Mouse (Mus musculus) Patski (cell line): ENCODE results near the gene Fam208a. TPM values are rescaled to one million over a fixed set of nuclear protein-coding genes. Genes with fewer than 3 reads are reported as not detected.

Experiments used
- ATAC-seq: fragments of 100-300 bp; one replicate; pipeline ENCODE4 v1.8.0; 2021
- CTCF ChIA-PET: fragments of 350-600 bp; sonication (Branson Sonifier 250); formaldehyde crosslinking; loops from one replicate; lab custom pipeline; 2022; ENCODE audit warnings: inconsistent platforms; lab: Charles Lee
- POLR2A ChIA-PET: fragments of 350-600 bp; sonication (Branson Sonifier 250); formaldehyde crosslinking; loops from one replicate; lab custom pipeline; 2022; ENCODE audit warnings: antibody characterized with exemption, inconsistent platforms; lab: Charles Lee
- DNase-seq: peaks from one replicate; pipeline ENCODE4 v3.0.0-alpha.2; 2011; ENCODE audit warnings: low read depth, low spot score
- H3K27me3 ChIP-seq: fragments of 371-371 bp; one replicate; pipeline ENCODE4 v1.5.1; 2021
- CTCF ChIP-seq: fragments of 100-300 bp; IDR thresholded peaks from one replicate; pipeline ENCODE4 v1.5.1; 2021
- in situ Hi-C: fragments of 300-500 bp; cut with MboI; formaldehyde crosslinking; loops from 3 replicates; pipeline ENCODE4 v1.11.1; 2018; ENCODE audit warnings: low pct_unique_long_range_greater_than_20kb, mixed read lengths
- polyA plus RNA-seq: library from polyadenylated mRNA; unstranded; gene quantifications from one replicate; pipeline ENCODE4 v1.2.3, GENCODE M21; 2021

Gene Fam208a
- 11.7 TPM for polyA plus RNA-seq

DNA sequence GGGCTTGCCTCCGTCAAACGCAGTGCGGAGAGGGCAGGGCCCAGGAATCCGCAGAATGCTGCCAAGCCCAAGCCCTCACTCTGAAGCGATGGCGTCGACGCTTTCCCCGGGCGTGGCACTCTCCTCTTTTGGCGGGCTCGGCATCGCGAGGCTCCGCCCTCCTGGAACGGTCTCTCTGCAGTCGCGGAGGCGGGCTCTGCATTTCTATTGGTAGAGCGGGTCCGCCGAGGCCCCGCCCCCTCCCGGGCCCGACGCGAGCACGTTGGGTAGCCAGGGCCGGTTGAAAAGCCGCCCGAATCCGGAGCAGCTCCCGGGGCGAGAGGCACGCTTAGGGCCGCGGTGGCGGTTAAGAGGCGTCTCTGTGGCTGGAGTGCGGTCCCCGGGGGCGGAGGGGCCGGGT, at the start of gene Fam208a:
Fam208a (plus strand) TSS at position 262 of the 400 bp plus-strand sequence.
- TF ChIP-seq CTCF, result no peak
- in situ Hi-C loops, result no loop called here
- ChIA-PET CTCF (interaction anchor here (0.8 to 2.0 kb wide), 2 partner anchors 54 to 241 kb away, joined by 3 to 6 read pairs; no protein-coding TSS in a partner anchor), POLR2A (interaction anchor here (1.2 kb wide), 1 partner anchor 18 kb away, joined by 3 read pairs; no protein-coding TSS in a partner anchor)
- ATAC-seq (peak; percentile 86), DNase-seq (peak; percentile 24)
- no peaks in the 10 kb centered on the region for H3K27me3 ChIP-seq

DNA sequence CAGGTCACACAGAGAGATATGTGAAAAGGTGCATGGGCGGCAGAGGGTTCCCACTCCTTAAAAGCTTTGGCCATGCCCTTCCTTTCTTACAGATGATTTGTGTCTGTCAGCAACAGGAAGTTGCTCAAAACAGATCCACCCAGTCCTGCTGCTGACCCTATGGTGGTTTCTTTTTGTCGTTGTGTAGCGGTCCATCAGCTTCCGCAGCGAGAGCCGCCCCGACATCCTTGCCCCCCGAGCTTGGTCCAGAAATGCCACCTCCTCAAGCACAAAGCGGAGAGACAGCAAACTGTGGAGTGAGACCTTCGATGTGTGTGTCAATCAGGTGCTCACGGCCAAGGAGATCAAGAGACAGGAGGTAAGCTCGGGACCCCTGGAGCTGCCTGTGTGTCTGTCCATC, 49.2 kb upstream of the Fam208a start:
- in situ Hi-C loops, result no loop called here
- no peak for ATAC-seq
- POLR2A ChIA-PET, result no interaction called here
- no peak for TF ChIP-seq CTCF
- DNase-seq, result no peak
- CTCF ChIA-PET, result no interaction called here
- no peaks in the 10 kb centered on the region for H3K27me3 ChIP-seq

DNA sequence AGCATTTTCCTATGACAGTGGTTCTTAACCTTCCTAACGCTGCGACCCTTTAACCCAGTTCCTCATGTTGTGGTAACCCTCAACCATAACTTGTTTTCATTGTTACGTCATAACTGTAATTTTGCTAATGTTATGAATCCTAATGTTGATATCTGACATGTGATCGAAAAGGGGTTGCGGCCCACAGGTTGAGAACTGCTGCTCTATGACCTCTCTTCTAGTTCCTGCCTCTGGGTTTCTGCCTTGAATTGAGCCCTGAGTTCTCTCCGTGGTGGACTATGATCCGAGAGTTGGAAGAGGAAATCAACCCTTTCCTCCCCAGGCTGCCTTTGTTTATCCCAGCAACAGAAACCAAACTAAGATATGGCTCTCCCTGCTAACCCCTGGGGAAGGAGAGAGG, 47.2 kb upstream of the Fam208a start:
- ChIA-PET POLR2A (no interaction called here), CTCF (no interaction called here)
- in situ Hi-C loops, result no loop called here
- no peaks in the 10 kb centered on the region for H3K27me3 ChIP-seq
- no peak for TF ChIP-seq CTCF
- ATAC-seq (no peak), DNase-seq (no peak)

DNA sequence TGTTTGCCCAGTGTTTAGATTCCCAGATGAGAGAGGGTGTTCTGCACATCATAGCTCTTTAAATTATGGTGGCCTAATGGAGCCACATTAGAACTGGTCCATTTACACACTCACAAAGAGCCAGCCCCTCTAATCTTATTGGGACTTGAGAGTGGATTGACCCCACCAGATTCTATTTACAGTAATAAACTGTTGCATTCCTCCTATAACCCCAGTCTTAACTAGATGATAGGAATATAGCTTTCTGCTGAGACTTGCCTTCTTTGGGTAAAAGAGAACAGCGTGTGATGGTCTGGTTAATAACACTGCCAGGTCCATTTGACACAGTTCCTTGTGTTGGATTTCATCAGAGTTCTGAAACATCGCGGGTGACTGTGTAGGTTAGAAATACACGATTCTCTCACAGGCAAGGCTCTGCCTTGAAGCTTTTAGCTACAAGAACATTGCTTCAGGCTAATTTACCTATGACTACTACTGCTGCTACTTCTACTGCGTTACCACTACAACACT, 45.3 kb upstream of the Fam208a start:
- in situ Hi-C loops, result no loop called here
- no peak for TF ChIP-seq CTCF
- no peaks in the 10 kb centered on the region for H3K27me3 ChIP-seq
- ATAC-seq (no peak), DNase-seq (no peak)
- ChIA-PET CTCF (interaction anchor here (0.8 to 1.2 kb wide), 2 partner anchors 23 to 48 kb away, joined by 3 read pairs; no protein-coding TSS in a partner anchor), POLR2A (no interaction called here)

GRCm38 (mm10) chr14:27384143-27384542, 44.5 kb upstream of the Fam208a start:
- ChIA-PET CTCF (interaction anchor here (1.2 to 1.4 kb wide), 2 partner anchors 49 to 261 kb away, joined by 3 read pairs; no protein-coding TSS in a partner anchor), POLR2A (no interaction called here)
- H3K27me3 ChIP-seq, result no peaks in the 10 kb centered on the region
- TF ChIP-seq CTCF, result no peak
- in situ Hi-C loops, result no loop called here
- ATAC-seq (no peak), DNase-seq (no peak)

DNA sequence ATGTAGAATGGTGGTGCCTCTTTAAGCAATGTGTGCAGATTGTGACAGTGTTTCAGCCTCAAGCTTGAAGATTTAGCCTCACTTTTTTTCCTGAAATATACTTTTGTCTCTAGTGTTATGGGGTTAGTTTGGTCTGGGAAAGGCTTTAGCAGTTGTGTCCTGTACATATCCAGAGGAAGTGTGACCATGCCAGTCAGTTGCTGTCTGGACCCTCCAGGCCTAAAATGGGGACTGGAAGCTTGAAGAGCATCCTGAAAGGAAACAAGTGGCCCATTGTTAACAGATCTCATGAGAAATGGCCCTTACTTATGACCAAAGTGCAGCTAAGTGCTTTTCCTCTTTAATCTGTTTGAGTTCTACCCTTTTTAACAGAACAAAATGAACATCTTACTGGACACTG, 40.0 kb upstream of the Fam208a start:
- ChIA-PET CTCF (interaction anchor here (1.5 kb wide), 1 partner anchor 47 kb away, joined by 3 read pairs; no protein-coding TSS in a partner anchor), POLR2A (interaction anchor here (0.7 kb wide), 1 partner anchor 195 kb away, joined by 4 read pairs; no protein-coding TSS in a partner anchor)
- H3K27me3 ChIP-seq, result no peaks in the 10 kb centered on the region
- DNase-seq (no peak), ATAC-seq (no peak)
- TF ChIP-seq CTCF, result no peak
- in situ Hi-C loops, result no loop called here

DNA sequence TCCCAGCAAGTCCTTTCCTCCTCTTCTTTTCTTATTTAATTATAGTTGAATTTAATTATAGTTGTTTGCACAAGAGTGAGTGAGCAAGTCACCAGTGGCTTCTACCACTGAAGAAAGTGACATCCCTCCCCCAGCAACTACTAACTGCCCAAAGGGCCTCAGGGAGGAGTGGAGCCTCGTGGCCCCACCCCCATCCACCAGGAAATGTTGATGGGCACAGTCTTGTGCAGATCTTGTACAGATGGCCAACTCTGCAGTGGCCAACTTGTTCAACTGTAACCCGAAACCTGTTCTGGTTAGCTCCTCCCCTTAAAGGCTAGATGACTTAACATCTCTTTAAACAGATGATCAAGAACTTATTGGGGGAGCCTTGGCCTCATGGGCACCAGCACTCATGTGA, 38.9 kb upstream of the Fam208a start:
- TF ChIP-seq CTCF, result no peak
- ChIA-PET POLR2A (interaction anchor here (0.7 kb wide), 1 partner anchor 517 kb away, joined by 3 read pairs; no protein-coding TSS in a partner anchor), CTCF (interaction anchor here (1.5 kb wide), 1 partner anchor 49 kb away, joined by 3 read pairs; no protein-coding TSS in a partner anchor)
- no peak for ATAC-seq
- no peaks in the 10 kb centered on the region for H3K27me3 ChIP-seq
- in situ Hi-C loops, result no loop called here
- DNase-seq, result no peak

- ChIA-PET POLR2A (interaction anchor here (0.6 kb wide), 1 partner anchor 11 kb away, joined by 4 read pairs; no protein-coding TSS in a partner anchor), CTCF (interaction anchor here (1.2 kb wide), 1 partner anchor 25 kb away, joined by 3 read pairs; no protein-coding TSS in a partner anchor)
- no peaks in the 10 kb centered on the region for H3K27me3 ChIP-seq
- in situ Hi-C loops, result no loop called here
- no peak for DNase-seq
- TF ChIP-seq CTCF, result no peak
- no peak for ATAC-seq
These were observed 38.0 kb upstream of the Fam208a start for GRCm38 (mm10) chr14:27390663-27391062.

GRCm38 (mm10) chr14:27391776-27392308, 36.8 kb upstream of the Fam208a start:
- CTCF ChIA-PET, result no interaction called here
- in situ Hi-C loops, result no loop called here
- DNase-seq (no peak), ATAC-seq (no peak)
- H3K27me3 ChIP-seq, result no peaks in the 10 kb centered on the region
- POLR2A ChIA-PET, result no interaction called here
- no peak for TF ChIP-seq CTCF

DNA sequence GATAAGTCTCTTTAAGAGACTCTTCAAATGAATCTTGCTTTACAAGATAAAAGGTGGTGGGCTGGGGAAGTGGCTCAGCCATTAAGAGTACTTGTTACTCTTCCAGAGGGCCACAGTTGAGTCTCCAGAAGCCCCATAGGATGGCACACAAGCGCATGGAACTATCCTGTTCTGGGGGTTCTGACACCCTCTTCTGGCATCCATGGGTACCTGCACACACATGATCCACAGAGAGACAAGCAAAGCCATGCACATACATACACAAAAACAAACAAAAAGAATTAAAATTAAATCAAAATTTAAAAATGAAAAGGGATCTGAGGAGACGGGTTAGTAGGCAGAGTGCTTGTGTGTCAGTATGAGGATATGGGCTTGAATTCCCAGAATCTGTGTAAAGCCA, 36.0 kb upstream of the Fam208a start:
- ATAC-seq (no peak), DNase-seq (no peak)
- ChIA-PET POLR2A (no interaction called here), CTCF (interaction anchor here (1.3 kb wide), 1 partner anchor 54 kb away, joined by 4 read pairs; no protein-coding TSS in a partner anchor)
- in situ Hi-C loops, result no loop called here
- no peak for TF ChIP-seq CTCF
- no peaks in the 10 kb centered on the region for H3K27me3 ChIP-seq

DNA sequence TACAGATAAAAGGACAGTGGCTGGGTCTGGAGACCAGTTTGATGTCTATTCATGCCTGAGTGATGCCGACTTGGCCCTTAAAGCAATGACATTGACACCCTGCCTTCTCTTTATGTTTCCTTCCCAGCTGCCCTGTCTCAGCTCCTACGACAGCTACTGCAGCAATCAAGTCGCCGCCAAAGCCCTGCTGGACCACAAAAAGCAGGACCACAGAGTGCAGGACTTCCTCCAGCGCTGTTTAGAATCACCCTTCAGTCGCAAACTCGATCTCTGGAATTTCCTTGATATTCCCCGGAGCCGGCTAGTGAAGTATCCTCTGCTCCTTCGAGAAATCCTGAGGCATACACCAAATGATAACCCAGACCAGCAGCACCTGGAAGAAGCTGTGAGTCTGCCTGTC, 34.8 kb upstream of the Fam208a start:
- in situ Hi-C loops, result no loop called here
- DNase-seq (no peak), ATAC-seq (no peak)
- CTCF ChIA-PET, result interaction anchor here (1.3 to 1.8 kb wide), 2 partner anchors 9 to 55 kb away, joined by 4 to 6 read pairs; no protein-coding TSS in a partner anchor
- no peak for TF ChIP-seq CTCF
- no peaks in the 10 kb centered on the region for H3K27me3 ChIP-seq
- POLR2A ChIA-PET, result interaction anchor here (1.5 kb wide), 1 partner anchor 82 kb away, joined by 3 read pairs; no protein-coding TSS in a partner anchor
